Mouse (Mus musculus) B cell, adult 62 days (primary cell): ENCODE results near the gene Ugt1a9. TPM values are rescaled to one million over a fixed set of nuclear protein-coding genes. Genes with fewer than 3 reads are reported as not detected.

Experiments
- total RNA-seq: library from RNA; stranded (reverse); gene quantifications from 4 replicates; pipeline ENCODE4 v1.2.4, GENCODE M21; 2023

Gene Ugt1a9
- total RNA-seq = not detected in 4 replicates

DNA sequence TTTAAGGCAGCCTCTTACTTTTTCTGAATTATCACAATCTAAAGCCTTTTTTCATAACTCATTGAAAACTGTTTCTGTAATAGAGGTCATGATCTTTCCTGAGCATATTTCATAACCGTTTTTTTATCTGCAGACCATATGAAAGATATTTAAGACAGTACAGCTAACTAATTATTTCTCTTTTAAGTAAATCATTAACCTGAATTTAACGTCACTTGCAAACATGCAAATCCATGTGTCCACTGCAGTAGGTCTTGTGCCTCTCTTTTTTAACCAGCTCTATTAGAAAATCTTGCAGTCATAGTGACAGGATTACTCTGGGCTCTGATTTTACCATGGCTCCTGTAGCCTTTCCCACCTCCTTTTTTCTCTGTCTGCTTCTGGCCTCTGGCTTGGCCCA lies at the start of gene Ugt1a9:
Gene Ugt1a9 (plus strand): TSS at position 306 of the 400 bp plus-strand sequence.

DNA sequence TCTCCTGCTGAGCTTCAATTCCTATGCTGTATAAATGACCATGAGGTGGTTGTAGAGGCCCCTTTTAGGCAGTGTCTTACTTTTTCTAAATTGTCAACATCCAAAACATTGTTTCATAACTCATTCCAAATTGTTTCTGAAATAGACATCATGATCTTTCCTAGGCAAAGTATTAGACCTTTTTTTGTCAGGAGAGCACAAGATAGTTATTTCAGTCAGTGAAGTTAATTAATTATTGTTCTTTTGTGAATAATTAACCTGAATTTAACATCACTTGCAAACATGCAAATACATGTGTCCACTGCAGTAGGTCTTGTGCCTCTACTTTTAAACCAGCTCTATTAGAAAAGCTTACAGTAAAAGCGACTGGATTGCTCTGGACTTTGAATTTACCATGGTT lies 15.5 kb upstream of the Ugt1a9 start, which contains the start of gene Ugt1a10:
Gene Ugt1a10 (plus strand): TSS at position 301 of the 400 bp plus-strand sequence.

GRCm38 (mm10) chr1:88087513-88087912 lies 16.9 kb downstream of the Ugt1a9 start, which contains the start of gene Ugt1a8:
Gene Ugt1a8 (plus strand): TSS chr1:88087813.

DNA sequence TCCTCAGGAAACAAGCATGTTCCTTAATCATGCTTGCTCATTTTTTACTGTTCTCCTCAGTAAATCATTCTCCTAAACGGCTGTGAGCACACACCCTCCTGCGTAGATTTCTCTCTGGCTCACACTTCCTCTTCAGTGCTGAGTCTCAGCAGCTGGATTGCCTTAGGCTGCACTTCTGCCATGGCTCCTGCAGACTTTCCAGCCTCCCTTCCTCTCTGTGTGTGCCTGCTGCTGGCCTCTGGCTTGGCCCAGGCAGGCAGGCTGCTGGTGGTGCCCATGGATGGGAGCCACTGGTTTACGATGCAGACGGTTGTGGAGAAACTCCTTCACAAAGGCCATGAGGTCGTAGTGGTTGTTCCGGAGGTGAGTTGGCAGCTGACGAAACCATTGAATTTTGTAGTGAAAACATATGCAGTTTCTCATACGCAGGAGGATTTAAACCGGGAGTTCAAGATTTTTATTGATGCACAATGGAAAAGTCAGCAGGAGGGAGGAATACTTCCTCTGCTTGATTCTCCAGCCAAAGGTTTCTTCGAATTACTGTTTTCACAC lies 24.4 kb downstream of the Ugt1a9 start, which contains the start of gene Ugt1a7c:
Gene Ugt1a7c (plus strand): TSS at position 122 of the 552 bp plus-strand sequence.

GRCm38 (mm10) chr1:88103019-88103418 lies 32.4 kb downstream of the Ugt1a9 start, which contains the start of gene Ugt1a6b:
Gene Ugt1a6b (plus strand): TSS chr1:88103252.

GRCm38 (mm10) chr1:88134457-88135011 lies 63.9 kb downstream of the Ugt1a9 start, which contains the start of gene Ugt1a6a:
Gene Ugt1a6a (plus strand): TSS chr1:88134809.

DNA sequence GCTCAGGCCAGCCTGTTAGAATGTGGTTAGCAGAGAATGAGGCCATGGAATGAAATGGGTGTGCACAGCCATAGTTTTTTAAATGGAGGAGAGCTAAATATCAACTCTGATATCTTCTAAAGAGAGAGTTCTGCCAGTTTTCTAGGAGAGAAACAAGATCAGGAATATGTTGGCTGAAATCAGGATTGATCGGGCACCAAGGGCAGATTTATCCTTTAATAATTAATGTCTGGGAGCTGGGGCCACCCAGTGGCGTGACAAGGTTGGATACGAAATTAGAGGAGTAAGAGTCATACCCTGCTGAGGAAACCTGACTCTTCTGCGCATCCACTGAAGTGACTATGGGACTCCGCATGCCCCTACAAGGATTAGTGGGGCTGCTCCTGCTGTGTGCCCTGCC lies 95.1 kb downstream of the Ugt1a9 start, which contains the start of gene Ugt1a5:
Gene Ugt1a5 (plus strand): TSS at position 302 of the 400 bp plus-strand sequence.

DNA sequence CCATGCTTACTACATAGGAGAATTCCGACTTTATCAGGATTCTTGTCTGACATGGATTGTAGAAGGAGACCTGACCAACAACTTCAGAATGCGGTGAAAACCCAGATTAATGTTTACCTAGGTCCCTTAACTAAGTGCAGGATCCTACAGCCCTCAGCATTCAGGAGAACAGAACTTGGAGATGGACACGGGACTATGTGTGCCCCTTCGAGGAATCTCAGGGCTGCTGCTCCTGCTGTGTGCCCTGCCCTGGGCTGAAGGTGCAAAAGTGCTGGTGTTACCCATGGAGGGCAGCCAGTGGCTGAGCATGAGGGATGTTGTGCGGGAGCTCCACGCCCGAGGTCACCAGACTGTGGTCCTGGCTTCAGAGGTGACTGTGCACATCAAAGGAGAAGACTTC lies 129.9 kb downstream of the Ugt1a9 start, which contains the start of gene Ugt1a2:
Gene Ugt1a2 (plus strand): TSS at position 146 of the 400 bp plus-strand sequence.

DNA sequence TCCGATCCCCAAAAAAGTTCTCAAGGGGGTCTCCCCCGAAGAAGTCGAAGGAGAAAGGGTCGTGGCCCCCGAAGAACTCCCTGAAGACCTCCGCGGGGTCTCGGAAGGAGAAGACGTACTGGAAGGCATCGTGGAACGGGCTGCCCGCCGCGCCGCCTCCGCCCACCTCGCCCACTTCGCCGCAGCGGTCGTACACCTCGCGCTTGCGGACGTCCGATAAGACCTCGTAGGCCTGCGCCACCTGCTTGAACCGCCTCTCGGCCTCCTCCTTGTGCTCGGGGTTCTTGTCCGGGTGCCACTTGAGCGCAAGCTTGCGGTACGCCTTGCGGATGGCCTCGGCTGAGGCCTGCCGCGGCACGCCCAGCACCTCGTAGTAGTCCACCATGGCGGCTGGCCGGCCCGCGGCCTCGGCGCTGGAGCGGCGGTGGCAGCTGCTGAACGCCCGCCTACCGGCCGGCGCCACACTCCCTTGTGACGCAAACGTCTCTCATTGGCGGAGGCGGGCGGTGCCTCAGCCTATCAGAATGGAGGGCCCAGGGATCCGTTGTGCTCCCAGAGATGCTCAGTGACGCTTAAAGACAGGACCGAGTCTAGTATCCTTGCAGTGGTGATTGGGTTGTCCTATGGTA lies 134.8 kb downstream of the Ugt1a9 start, which contains the start of gene Dnajb3:
Gene Dnajb3 (minus strand): TSS at position 489 of the 629 bp plus-strand sequence.

DNA sequence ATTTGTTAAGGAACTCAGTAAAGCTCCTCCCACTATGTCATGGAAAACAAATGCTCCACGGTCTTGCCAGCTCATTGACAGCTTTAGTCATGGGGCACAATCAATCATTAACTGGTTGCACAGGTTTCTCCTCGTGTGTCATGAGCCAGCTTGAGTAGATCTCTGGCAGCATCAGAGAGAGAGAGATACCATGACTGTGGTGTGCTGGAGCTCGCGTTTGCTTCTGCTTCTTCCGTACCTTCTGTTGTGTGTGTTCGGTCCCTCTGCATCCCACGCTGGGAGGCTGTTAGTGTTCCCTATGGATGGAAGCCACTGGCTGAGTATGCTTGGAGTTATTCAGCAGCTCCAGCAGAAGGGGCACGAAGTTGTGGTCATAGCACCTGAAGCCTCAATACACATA lies 141.2 kb downstream of the Ugt1a9 start, which contains the start of gene Ugt1a1:
Gene Ugt1a1 (plus strand): TSS at position 148 of the 400 bp plus-strand sequence.

GRCm38 (mm10) chr1:88226670-88227379 lies 156.2 kb downstream of the Ugt1a9 start, which contains the start of gene Mroh2a:
Gene Mroh2a (plus strand): TSS chr1:88226986.

Other genes starting within 250 kb of the Ugt1a9 start
- 462 to 509 TPM (median 484 TPM) in 4 replicates for gene Dgkd, start 217.5 kb upstream of the Ugt1a9 start, total RNA-seq
- 18.8 to 23.7 TPM (median 19.7 TPM) in 4 replicates for gene Usp40, start 62.2 kb upstream of the Ugt1a9 start, total RNA-seq
- gene Ugt1a10, start 15.4 kb upstream of the Ugt1a9 start, total RNA-seq = not detected in 4 replicates
- not detected in 4 replicates for gene Ugt1a8, start 17.0 kb downstream of the Ugt1a9 start, total RNA-seq
- 0.33 to 1.2 TPM in 2 of 4 replicates, not detected in the others for gene Ugt1a7c, start 24.3 kb downstream of the Ugt1a9 start, total RNA-seq
- gene Ugt1a6b, start 32.5 kb downstream of the Ugt1a9 start, total RNA-seq = 0.33 to 0.52 TPM in 2 of 4 replicates, not detected in the others
- not detected in 4 replicates for gene Ugt1a6a, start 64.0 kb downstream of the Ugt1a9 start, total RNA-seq
- not detected in 4 replicates for gene Ugt1a5, start 95.2 kb downstream of the Ugt1a9 start, total RNA-seq
- not detected in 4 replicates for gene Ugt1a2, start 129.8 kb downstream of the Ugt1a9 start, total RNA-seq
- gene Dnajb3, start 135.0 kb downstream of the Ugt1a9 start, total RNA-seq = 1.4 to 1.7 TPM in 2 of 4 replicates, not detected in the others
- gene Ugt1a1, start 141.2 kb downstream of the Ugt1a9 start, total RNA-seq = not detected in 4 replicates
- 0.12 to 0.67 TPM (median 0.44 TPM) in 4 replicates for gene Mroh2a, start 156.2 kb downstream of the Ugt1a9 start, total RNA-seq
- 64.8 to 74.5 TPM (median 71.7 TPM) in 4 replicates for gene Hjurp, start 206.8 kb downstream of the Ugt1a9 start, total RNA-seq
- not detected in 4 replicates for gene Trpm8, start 206.9 kb downstream of the Ugt1a9 start, total RNA-seq